ENCODE assay signal across 17 mouse cellular contexts in genomic region chr5:113336281-113336680, GRCm38 (mm10). TPM values are rescaled to one million over a fixed set of nuclear protein-coding genes. Genes with fewer than 3 reads are reported as not detected.
DNase-seq lines count a peak whose midpoint lies in the region; ATAC-seq and TF ChIP-seq lines count a peak whose summit lies in the region.
"Had no signal": no experiment of that assay in that cellular context is flagged by ENCODE, and none has a peak within 500 bp of the region (broad histone marks: within the 10 kb centered on the region; RNA-seq: fewer than 3 reads in every experiment).

No protein-coding gene starts in this region.

- intact Hi-C loops in heart, postnatal 10 days (cut with DNase I) = no loop called here

- H3K4me3 ChIP-seq in heart, embryonic 12.5 days = no peak overlapping the region
- peak overlapping the region; percentile 91 for H3K4me3 ChIP-seq in testis, adult 2 months (ENCODE audit: control insufficient read depth, low read depth, low read length)
- H3K4me3 ChIP-seq in stomach, embryonic 16.5 days (replicated peaks; ENCODE audit: low read length) = no peak overlapping the region

- no peak for TF ChIP-seq CTCF in testis, adult 2 months (IDR thresholded peaks at IDR 0.05; ENCODE audit: control insufficient read depth, insufficient read depth, insufficient replicate concordance, low read depth, low read length)

- peaks cover 89% of the 10 kb centered on the region for H3K27me3 ChIP-seq in heart, embryonic 12.5 days (replicated peaks)
- no peaks in the 10 kb centered on the region for H3K27me3 ChIP-seq in testis, adult 2 months (ENCODE audit: control insufficient read depth, insufficient read depth, low read length)
- peaks cover 40% of the 10 kb centered on the region for H3K27me3 ChIP-seq in stomach, embryonic 16.5 days (ENCODE audit: control insufficient read depth, insufficient read depth, low read length)

- no peaks in the 10 kb centered on the region for H3K36me3 ChIP-seq in heart, embryonic 12.5 days
- no peaks in the 10 kb centered on the region for H3K36me3 ChIP-seq in testis, adult 2 months (ENCODE audit: control insufficient read depth, insufficient read depth, low read length)
- no peaks in the 10 kb centered on the region for H3K36me3 ChIP-seq in stomach, embryonic 16.5 days (ENCODE audit: control insufficient read depth, insufficient read depth, low read length)

- no peak overlapping the region for H3K27ac ChIP-seq in heart, embryonic 12.5 days (ENCODE audit: poor library complexity, severe bottlenecking)
- peak overlapping the region; percentile 78 for H3K27ac ChIP-seq in testis, adult 2 months (ENCODE audit: control insufficient read depth, insufficient read depth, low read depth, low read length)
- no peak overlapping the region for H3K27ac ChIP-seq in stomach, embryonic 16.5 days (ENCODE audit: low read length)
- H3K27ac ChIP-seq: liver, embryonic 14.5 days had no signal

- 25% methylated on average over 9 of the region's 9 CpGs for WGBS in heart, embryonic 12.5 days
- 28% methylated on average over 9 of the region's 9 CpGs for WGBS in stomach, embryonic 16.5 days

- TF ChIP-seq POLR2A in testis, adult 2 months (IDR thresholded peaks at IDR 0.05; ENCODE audit: control insufficient read depth, low read depth, low read length) = no peak

- peak overlapping the region; percentile 61; the same call in 1 of the 2 replicates for H3K4me2 ChIP-seq in heart, embryonic 12.5 days
- peak overlapping the region; percentile 46 for H3K4me2 ChIP-seq in stomach, embryonic 16.5 days (ENCODE audit: low read depth, low read length)

- peaks cover 10% of the 10 kb centered on the region; the same call in 1 of the 2 replicates for H3K4me1 ChIP-seq in heart, embryonic 12.5 days (replicated peaks)
- peaks cover 28% of the 10 kb centered on the region for H3K4me1 ChIP-seq in testis, adult 2 months (ENCODE audit: control insufficient read depth, insufficient read depth, low read length)
- H3K4me1 ChIP-seq in stomach, embryonic 16.5 days (ENCODE audit: control insufficient read depth, insufficient read depth, low read length) = peaks cover 8% of the 10 kb centered on the region; the same call in 1 of the 2 replicates

- ATAC-seq in heart, embryonic 12.5 days (ENCODE audit: insufficient number of reproducible peaks, low FRiP score) = no peak
- no peak for ATAC-seq in stomach, embryonic 16.5 days (ENCODE audit: insufficient read depth, low FRiP score)

- H3K9me3 ChIP-seq in heart, embryonic 12.5 days (replicated peaks) = peaks cover 12% of the 10 kb centered on the region; the same call in 1 of the 2 replicates
- H3K9me3 ChIP-seq in stomach, embryonic 16.5 days (replicated peaks; ENCODE audit: control insufficient read depth, low read length) = no peaks in the 10 kb centered on the region

- no peak overlapping the region for H3K9ac ChIP-seq in heart, embryonic 12.5 days
- 0 out of 2 replicates have a peak overlapping the region, but pooled peaks have one; percentile 53 for H3K9ac ChIP-seq in stomach, embryonic 16.5 days (ENCODE audit: low read length)
- H3K9ac ChIP-seq: liver, embryonic 14.5 days had no signal

- no peak for DNase-seq in heart, postnatal 10 days
- DNase-seq in kidney, adult 9 months = peak; percentile 40
- DNase-seq in kidney, adult 18-20 months = no peak
- no peak for DNase-seq in testis, postnatal 14 days (ENCODE audit: low spot score)
- no peak for DNase-seq in adrenal gland, postnatal 36 days
- DNase-seq: cerebellum, postnatal 36 days; lung, postnatal 10 days; thymus, postnatal 25 days had no signal

RNA-seq across cellular contexts. Expression of gene Aym1, which starts 20.8 kb away (rescaled TPM):
- not detected in 2 replicates for polyA plus RNA-seq in heart, embryonic 12.5 days (2016; fragmentation: Nextera tagmentation; extraction: Ambion mirVana)
- not detected for total RNA-seq in heart, postnatal 10 days (2021)
- 10.8 and 12.8 TPM in 2 replicates for polyA plus RNA-seq in testis, adult 2 months (2012; rRNA removed)
- polyA plus RNA-seq in stomach, embryonic 16.5 days (2015; fragmentation: Nextera tagmentation; extraction: Ambion mirVana) = not detected in 2 replicates
- not detected for total RNA-seq in adrenal gland, postnatal 36 days (2021)
- total RNA-seq: gastrocnemius, adult 18-20 months; heart, adult 8-10 months; megakaryocyte-erythroid progenitor cell, adult 5-6 weeks had no signal
- polyA plus RNA-seq: limb, embryonic 11.5 days; liver, embryonic 14.5 days; neural tube, embryonic 11.5 days had no signal

RNA-seq across cellular contexts. Expression of gene Sgsm1, which starts 25.7 kb away (rescaled TPM):
- 2.4 and 3.0 TPM in 2 replicates for polyA plus RNA-seq in heart, embryonic 12.5 days (2016; fragmentation: Nextera tagmentation; extraction: Ambion mirVana)
- total RNA-seq in heart, postnatal 10 days (2021) = 1 to 10 TPM in 1 of 2 experiments, under 1 TPM in 1; 0.74 to 1.1 TPM
- 1.8 and 2.2 TPM in 2 replicates for polyA plus RNA-seq in testis, adult 2 months (2012; rRNA removed)
- polyA plus RNA-seq in stomach, embryonic 16.5 days (2015; fragmentation: Nextera tagmentation; extraction: Ambion mirVana) = 7.1 and 7.4 TPM in 2 replicates
- total RNA-seq in adrenal gland, postnatal 36 days (2021) = 1 to 10 TPM; 7.7 to 8.2 TPM

Comparison
In these comparisons a context has a peak if more than half of its experiments do, and no peak if none do; other contexts are left out.
1. RNA of gene Aym1, which starts 20.8 kb away (polyA plus RNA-seq): 10.8 to 12.8 TPM in testis, adult 2 months; not detected in heart, embryonic 12.5 days and not detected in stomach, embryonic 16.5 days; every median in the first group is over 10 times any median in the second.